Mouse (Mus musculus): ENCODE data around the gene Pak7.

The Pak7 gene

GRCm38 (mm10) chr2:136175030-136175429 is 212.7 kb downstream of the Pak7 start:
- no peak for DNase-seq (ENCODE audit: low spot score in 2 of 2)

GRCm38 (mm10) chr2:136150752-136151151 is 237.0 kb downstream of the Pak7 start:
- DNase-seq (ENCODE audit: low spot score in 2 of 2): no peak

- no peak for DNase-seq (ENCODE audit: low spot score in 2 of 2)
Observed at GRCm38 (mm10) chr2:136149530-136149929, 238.2 kb downstream of the Pak7 start.

GRCm38 (mm10) chr2:136148999-136149398 is 238.8 kb downstream of the Pak7 start:
- peak in 1 of 2 experiments; percentile 31 for DNase-seq (ENCODE audit: low spot score in 2 of 2)

GRCm38 (mm10) chr2:136140807-136141206 is 247.0 kb downstream of the Pak7 start:
- DNase-seq (ENCODE audit: low spot score in 2 of 2): no peak

GRCm38 (mm10) chr2:136139159-136140069 is 248.4 kb downstream of the Pak7 start:
- no peak for DNase-seq (ENCODE audit: low spot score in 2 of 2)

GRCm38 (mm10) chr2:136138451-136138850 is 249.3 kb downstream of the Pak7 start:
- DNase-seq (ENCODE audit: low spot score in 2 of 2): no peak

- DNase-seq (ENCODE audit: low spot score in 2 of 2): no peak
Observed at GRCm38 (mm10) chr2:136121867-136122266, 265.9 kb downstream of the Pak7 start.

- no peak for DNase-seq (ENCODE audit: low spot score in 2 of 2)
Observed at GRCm38 (mm10) chr2:136118006-136118405, 269.8 kb downstream of the Pak7 start.

- no peak for DNase-seq (ENCODE audit: low spot score in 2 of 2)
Observed at GRCm38 (mm10) chr2:136113374-136113773, 274.4 kb downstream of the Pak7 start.

GRCm38 (mm10) chr2:136109038-136109363 is 278.8 kb downstream of the Pak7 start:
- no peak for DNase-seq (ENCODE audit: low spot score in 2 of 2)

GRCm38 (mm10) chr2:136108124-136109037 is 279.4 kb downstream of the Pak7 start:
- DNase-seq (ENCODE audit: low spot score in 2 of 2): no peak

- no peak for DNase-seq (ENCODE audit: low spot score in 2 of 2)
Observed at GRCm38 (mm10) chr2:136107597-136107996, 280.2 kb downstream of the Pak7 start.

- DNase-seq (ENCODE audit: low spot score in 2 of 2): no peak
Observed at GRCm38 (mm10) chr2:136097143-136097542, 290.6 kb downstream of the Pak7 start.

- no peak for DNase-seq (ENCODE audit: low spot score in 2 of 2)
Observed at GRCm38 (mm10) chr2:136095978-136096377, 291.8 kb downstream of the Pak7 start.

- DNase-seq (ENCODE audit: low spot score in 2 of 2): no peak
Observed at GRCm38 (mm10) chr2:136064356-136064755, 323.4 kb downstream of the Pak7 start.

GRCm38 (mm10) chr2:136059029-136059669 is 328.6 kb downstream of the Pak7 start:
- DNase-seq (ENCODE audit: low spot score in 2 of 2): no peak

GRCm38 (mm10) chr2:136058398-136058797 is 329.4 kb downstream of the Pak7 start:
- DNase-seq (ENCODE audit: low spot score in 2 of 2): no peak

- no peak for DNase-seq (ENCODE audit: low spot score in 2 of 2)
Observed at GRCm38 (mm10) chr2:136057861-136058331, 329.9 kb downstream of the Pak7 start.

GRCm38 (mm10) chr2:136051688-136052289 is 336.0 kb downstream of the Pak7 start, which contains the start of gene Lamp5:
Lamp5 (plus strand) TSS chr2:136052239.
- no peak for DNase-seq (ENCODE audit: low spot score in 2 of 2)

All from spleen, postnatal 14 days (tissue).